Mouse (Mus musculus) embryonic fibroblast, embryonic 13.5 days (primary cell): ENCODE data around the gene Fam120a.

ENCODE experiments used
- CTCF ChIP-seq: IDR thresholded peaks from 2 replicates; pipeline ENCODE4 v1.5.1; 2011; ENCODE audit warnings: mild to moderate bottlenecking, control low read depth, low read length, moderate library complexity, borderline replicate concordance; ENCODE audit not compliant: insufficient read depth
- POLR2A ChIP-seq: IDR thresholded peaks from 2 replicates; pipeline ENCODE4 v1.6.1; 2011; ENCODE audit warnings: low read depth, mild to moderate bottlenecking, control low read depth, low read length, moderate library complexity

DNA sequence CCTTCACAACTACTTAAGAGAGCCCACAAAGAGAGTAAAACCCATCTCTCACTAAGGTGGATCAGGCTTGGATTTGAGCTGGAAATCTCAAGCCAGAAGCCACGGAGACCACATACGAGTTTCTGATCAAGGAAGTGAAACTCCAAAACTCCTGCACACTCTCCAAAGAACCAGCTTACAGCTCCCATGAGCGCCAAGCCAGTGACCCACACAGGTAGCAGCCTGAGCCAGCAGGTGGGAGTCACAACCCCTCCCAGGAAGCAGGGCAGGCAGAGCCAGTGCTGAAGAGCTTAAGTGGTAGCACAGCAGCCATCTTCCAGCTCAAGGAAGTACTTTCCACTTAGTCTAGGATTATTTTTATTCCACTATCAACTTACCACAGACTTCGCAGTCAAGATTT lies 13.0 kb downstream of the Fam120a start:
- TF ChIP-seq CTCF (no peak), POLR2A (no peak)
